Mouse (Mus musculus) forebrain, embryonic 14.5 days (tissue): ENCODE results near the gene Slc35b4. TPM values are rescaled to one million over a fixed set of nuclear protein-coding genes. Genes with fewer than 3 reads are reported as not detected.

Experiments used
- ATAC-seq: fragments of 200-750 bp; cut with Nextera tagmentation; 2 replicates; pipeline ENCODE4 v1.8.0; 2017; ENCODE audit warnings: mild to moderate bottlenecking, moderate library complexity
- DNase-seq: peaks from one replicate; pipeline ENCODE4 v3.0.0-alpha.2; 2015; ENCODE audit warnings: low spot score
- H3K27ac ChIP-seq: fragments of 300-500 bp; sonication (generic); 2 replicates; pipeline ENCODE4 v1.5.1; 2014; ENCODE audit warnings: low read depth, mild to moderate bottlenecking, control low read depth, low read length, moderate library complexity
- H3K27me3 ChIP-seq: fragments of 300-500 bp; sonication (generic); replicated peaks from 2 replicates; pipeline ENCODE4 v1.6.1; 2014; ENCODE audit warnings: low read length, control low read depth, mixed read lengths; ENCODE audit not compliant: control insufficient read depth, insufficient read depth
- H3K36me3 ChIP-seq: fragments of 300-500 bp; sonication (generic); 2 replicates; pipeline ENCODE4 v1.6.1; 2014; ENCODE audit warnings: low read length, control low read depth; ENCODE audit not compliant: control insufficient read depth, insufficient read depth
- H3K4me1 ChIP-seq: fragments of 300-500 bp; sonication (generic); 2 replicates; pipeline ENCODE4 v1.6.1; 2014; ENCODE audit warnings: antibody characterized with exemption, low read length, control low read depth; ENCODE audit not compliant: control insufficient read depth, insufficient read depth
- H3K4me2 ChIP-seq: fragments of 300-500 bp; sonication (generic); 2 replicates; pipeline ENCODE4 v1.6.1; 2014; ENCODE audit warnings: mild to moderate bottlenecking, control low read depth, low read length
- H3K4me3 ChIP-seq: fragments of 300-500 bp; sonication (generic); 2 replicates; pipeline ENCODE4 v1.5.1; 2014; ENCODE audit warnings: low read depth, low read length, control low read depth
- H3K9ac ChIP-seq: fragments of 300-500 bp; sonication (generic); 2 replicates; pipeline ENCODE4 v1.6.1; 2014; ENCODE audit warnings: mild to moderate bottlenecking, low read length, control low read depth, moderate library complexity
- H3K9me3 ChIP-seq: fragments of 300-500 bp; sonication (generic); replicated peaks from 2 replicates; pipeline ENCODE4 v1.6.1; 2016; ENCODE audit warnings: low read length, control low read depth, mixed read lengths; ENCODE audit not compliant: control insufficient read depth
- WGBS: fragments of 180-500 bp; shearing (Covaris S2); extraction: QIAGEN DNeasy Blood & Tissue Kit; methylation state at CpG from one replicate; pipeline ENCODE4 v1.1.7; 2014; 5-methylcytosine and 5-hydroxymethylcytosine counted together
- polyA plus RNA-seq: library from polyadenylated mRNA; unstranded; fragments of >200 nt; fragmentation: Nextera tagmentation; extraction: Ambion mirVana; gene quantifications from 2 replicates; pipeline ENCODE4 v1.2.1, GENCODE M21; 2014

Slc35b4 gene
- polyA plus RNA-seq, 1 experiment from 2014 or later = 43.8 TPM

DNA sequence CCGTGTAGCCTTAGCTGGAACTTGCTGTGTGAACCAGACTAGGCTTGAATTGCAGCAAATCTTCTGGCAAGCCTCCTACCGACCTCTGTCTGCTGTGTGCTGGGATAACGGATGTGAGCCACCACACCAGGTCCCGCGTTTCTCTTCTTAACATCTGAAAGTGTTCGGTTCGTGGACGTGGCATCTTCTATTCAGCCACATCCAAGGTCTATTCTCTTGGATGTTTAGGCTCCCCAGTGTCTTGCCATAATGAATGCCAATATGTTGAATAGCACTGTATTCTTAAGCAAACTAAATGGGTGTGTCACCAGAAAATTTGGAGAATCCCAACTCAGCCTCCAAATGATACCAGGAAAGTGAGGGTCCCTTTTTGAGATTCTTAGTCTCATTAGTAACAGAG, 14.5 kb upstream of the Slc35b4 start:
- H3K36me3 ChIP-seq = no peaks in the 10 kb centered on the region
- H3K4me1 ChIP-seq = no peaks in the 10 kb centered on the region
- no peaks in the 10 kb centered on the region for H3K27me3 ChIP-seq
- 85% methylated on average over 8 of the region's 8 CpGs for WGBS
- no peaks in the 10 kb centered on the region for H3K9me3 ChIP-seq
- DNase-seq (no peak), ATAC-seq (no peak)
- no peak overlapping the region for H3K9ac ChIP-seq
- H3K27ac ChIP-seq = no peak overlapping the region
- H3K4me3 ChIP-seq = no peak overlapping the region
- H3K4me2 ChIP-seq = no peak overlapping the region

- WGBS = 92% methylated on average over 3 of the region's 3 CpGs
- H3K4me2 ChIP-seq = no peak overlapping the region
- no peak overlapping the region for H3K4me3 ChIP-seq
- no peaks in the 10 kb centered on the region for H3K9me3 ChIP-seq
- DNase-seq (no peak), ATAC-seq (no peak)
- no peaks in the 10 kb centered on the region for H3K27me3 ChIP-seq
- H3K36me3 ChIP-seq = no peaks in the 10 kb centered on the region
- no peak overlapping the region for H3K9ac ChIP-seq
- no peaks in the 10 kb centered on the region for H3K4me1 ChIP-seq
- H3K27ac ChIP-seq = no peak overlapping the region
These were observed 12.6 kb upstream of the Slc35b4 start for GRCm38 (mm10) chr6:34189494-34189893.

DNA sequence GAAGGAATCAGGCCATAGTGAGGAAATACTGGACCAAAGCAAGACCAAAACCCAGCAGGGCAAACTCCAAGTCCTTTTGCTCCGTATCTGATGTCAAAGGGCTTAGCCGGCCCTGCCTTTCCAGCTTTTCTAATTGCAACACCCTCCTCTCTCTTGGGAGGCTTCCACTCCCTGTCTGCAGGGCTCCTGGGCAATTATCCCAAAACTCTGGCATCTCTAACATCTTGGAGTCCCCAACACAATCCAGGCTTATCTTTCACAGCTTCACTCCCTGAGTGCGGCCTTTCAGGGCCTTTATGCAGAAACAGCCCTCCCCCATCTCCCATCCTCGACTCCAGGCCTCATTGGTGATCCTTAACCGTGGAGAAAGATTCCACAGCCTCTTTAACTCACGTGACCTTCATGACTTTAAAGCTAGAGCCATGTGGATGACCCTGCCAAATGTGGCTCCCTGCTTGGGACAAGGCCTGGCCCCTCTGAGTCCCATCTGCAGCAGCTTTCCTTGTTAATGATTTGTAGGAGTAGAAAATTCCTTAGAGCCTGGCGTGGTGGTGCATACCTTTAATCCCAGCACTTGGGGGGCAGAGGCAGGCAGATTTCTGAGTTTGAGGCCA, 11.2 kb upstream of the Slc35b4 start:
- H3K36me3 ChIP-seq = no peaks in the 10 kb centered on the region
- no peak overlapping the region for H3K4me2 ChIP-seq
- WGBS = 32% methylated on average over 7 of the region's 7 CpGs
- H3K4me3 ChIP-seq = no peak overlapping the region
- H3K27ac ChIP-seq = no peak overlapping the region
- H3K9me3 ChIP-seq = no peaks in the 10 kb centered on the region
- DNase-seq = no peak
- H3K9ac ChIP-seq = no peak overlapping the region
- H3K4me1 ChIP-seq = no peaks in the 10 kb centered on the region
- no peak for ATAC-seq
- no peaks in the 10 kb centered on the region for H3K27me3 ChIP-seq

GRCm38 (mm10) chr6:34187273-34187863, 10.5 kb upstream of the Slc35b4 start:
- Histone ChIP-seq H3K4me3 (no peak overlapping the region), H3K4me1 (no peaks in the 10 kb centered on the region), H3K36me3 (no peaks in the 10 kb centered on the region), H3K9ac (no peak overlapping the region), H3K9me3 (no peaks in the 10 kb centered on the region), H3K27ac (no peak overlapping the region), H3K27me3 (no peaks in the 10 kb centered on the region), H3K4me2 (no peak overlapping the region)
- DNase-seq (no peak), ATAC-seq (no peak)
- WGBS = 21% methylated on average over 2 of the region's 2 CpGs

GRCm38 (mm10) chr6:34183326-34183725, 6.4 kb upstream of the Slc35b4 start:
- H3K27ac ChIP-seq = no peak overlapping the region
- 95% methylated on average over 3 of the region's 3 CpGs for WGBS
- no peaks in the 10 kb centered on the region for H3K27me3 ChIP-seq
- no peak overlapping the region for H3K4me2 ChIP-seq
- ATAC-seq (no peak), DNase-seq (no peak)
- H3K4me3 ChIP-seq = no peak overlapping the region
- no peak overlapping the region for H3K9ac ChIP-seq
- H3K4me1 ChIP-seq = no peaks in the 10 kb centered on the region
- no peaks in the 10 kb centered on the region for H3K36me3 ChIP-seq
- H3K9me3 ChIP-seq = no peaks in the 10 kb centered on the region

GRCm38 (mm10) chr6:34181961-34182360, 5.0 kb upstream of the Slc35b4 start:
- no peaks in the 10 kb centered on the region; the same call in 1 of the 2 replicates for H3K4me1 ChIP-seq
- H3K27ac ChIP-seq = no peak overlapping the region
- no peak overlapping the region for H3K4me3 ChIP-seq
- H3K9me3 ChIP-seq = no peaks in the 10 kb centered on the region
- H3K36me3 ChIP-seq = no peaks in the 10 kb centered on the region
- DNase-seq (no peak), ATAC-seq (no peak)
- WGBS = 83% methylated on average over 3 of the region's 3 CpGs
- H3K27me3 ChIP-seq = no peaks in the 10 kb centered on the region
- no peak overlapping the region for H3K4me2 ChIP-seq
- H3K9ac ChIP-seq = no peak overlapping the region

DNA sequence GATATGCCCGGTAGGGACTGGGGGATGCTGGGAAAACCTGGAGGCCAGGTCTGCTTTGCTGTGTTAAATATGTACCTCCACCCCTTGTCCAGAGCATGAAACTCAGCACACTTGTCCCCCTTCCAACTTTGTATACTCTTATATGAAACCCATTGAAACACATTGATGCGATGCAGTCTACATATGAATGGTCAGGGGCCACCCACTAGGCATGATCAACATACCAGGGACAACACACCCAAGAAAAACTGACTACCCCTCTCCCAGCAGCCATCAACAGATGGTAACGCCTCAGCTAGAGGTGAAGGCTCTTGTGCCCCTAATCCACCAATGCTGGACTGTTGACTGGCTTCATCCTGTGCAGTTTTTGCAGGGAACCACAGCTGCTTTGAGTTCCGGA, 3.0 kb upstream of the Slc35b4 start:
- Histone ChIP-seq H3K4me3 (no peak overlapping the region), H3K9ac (no peak overlapping the region), H3K27me3 (no peaks in the 10 kb centered on the region), H3K9me3 (no peaks in the 10 kb centered on the region), H3K4me1 (peaks cover 6% of the 10 kb centered on the region), H3K27ac (no peak overlapping the region), H3K4me2 (no peak overlapping the region), H3K36me3 (no peaks in the 10 kb centered on the region)
- no peak for ATAC-seq
- no peak for DNase-seq
- WGBS = 85% methylated on average over 4 of the region's 4 CpGs

DNA sequence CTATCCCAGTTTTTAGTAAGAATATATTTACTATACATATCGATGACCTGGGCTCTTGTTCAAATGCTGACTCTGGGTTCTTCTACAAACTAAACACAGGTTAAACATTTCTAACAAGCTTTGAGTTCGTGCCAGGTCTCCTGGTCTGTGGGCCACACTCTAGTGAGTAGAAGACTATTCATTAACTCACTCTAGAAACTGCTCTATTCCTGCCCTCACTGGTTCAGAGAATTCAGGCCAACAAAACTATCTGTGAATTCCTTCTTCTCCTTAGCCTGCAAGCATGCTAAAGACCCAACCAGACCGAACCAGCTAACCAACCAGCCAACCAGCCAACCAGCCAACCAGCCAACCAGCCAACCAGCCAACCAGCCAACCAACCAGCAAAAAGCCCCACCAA, 2.1 kb upstream of the Slc35b4 start:
- no peaks in the 10 kb centered on the region for H3K27me3 ChIP-seq
- no peak overlapping the region for H3K27ac ChIP-seq
- DNase-seq = no peak
- no peak overlapping the region for H3K4me2 ChIP-seq
- no peaks in the 10 kb centered on the region for H3K36me3 ChIP-seq
- 83% methylated on average over 3 of the region's 3 CpGs for WGBS
- no peaks in the 10 kb centered on the region for H3K9me3 ChIP-seq
- peaks cover 6% of the 10 kb centered on the region for H3K4me1 ChIP-seq
- ATAC-seq = no peak
- no peak overlapping the region for H3K4me3 ChIP-seq
- H3K9ac ChIP-seq = no peak overlapping the region

DNA sequence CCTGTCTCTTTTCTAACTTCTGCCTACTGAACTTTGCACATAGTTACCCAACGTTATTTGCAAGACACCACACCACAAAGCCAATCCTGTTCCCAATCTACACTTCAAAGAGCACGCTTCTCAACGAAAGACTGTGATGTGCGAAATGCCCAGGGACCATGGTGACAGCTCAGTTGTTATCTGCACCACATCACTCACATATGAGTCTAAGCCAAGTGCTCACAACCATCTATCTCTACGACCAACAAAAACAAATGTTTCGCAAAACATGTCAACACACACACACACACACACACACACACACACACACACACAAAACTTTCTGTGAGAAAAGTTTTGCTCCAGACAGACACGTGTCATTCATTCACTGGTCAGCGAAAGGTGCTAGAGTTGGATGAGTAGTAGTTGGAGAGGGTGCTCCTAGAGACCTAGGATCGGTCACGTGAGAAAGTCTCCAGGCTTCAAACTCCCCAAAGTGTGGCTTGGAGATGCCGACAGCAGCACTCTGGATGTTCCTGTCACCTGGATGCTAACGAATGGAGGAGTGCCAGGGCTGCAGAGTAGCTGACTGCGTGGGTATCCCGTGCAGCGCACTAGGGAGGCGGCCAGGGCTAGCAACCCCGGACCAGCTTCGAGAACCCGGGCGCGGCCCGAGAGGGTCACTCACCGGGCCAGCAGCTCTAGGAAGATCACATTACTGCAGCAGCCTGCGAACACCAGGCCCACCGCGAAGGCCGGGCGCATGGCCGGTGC, 624 bp downstream of the Slc35b4 start:
- peak; percentile 80 for ATAC-seq
- Histone ChIP-seq H3K4me3 (peak overlapping the region; percentile 81), H3K27me3 (no peaks in the 10 kb centered on the region), H3K4me1 (peaks cover 6% of the 10 kb centered on the region), H3K4me2 (peak overlapping the region; percentile 79), H3K27ac (peak overlapping the region; percentile 76), H3K9me3 (no peaks in the 10 kb centered on the region), H3K9ac (peak overlapping the region; percentile 87), H3K36me3 (no peaks in the 10 kb centered on the region)
- WGBS = 4% methylated on average over 29 of the region's 29 CpGs
- peak; percentile 31 for DNase-seq
